Mouse (Mus musculus): ENCODE measurements around the gene Spsb1.

- TF ChIP-seq CTCF (IDR thresholded peaks at IDR 0.05; ENCODE audit: insufficient read depth, low read length), result no peak
- no peak for TF ChIP-seq POLR2A (IDR thresholded peaks at IDR 0.05; ENCODE audit: borderline replicate concordance, extremely low read depth, low read depth, low read length)
Observed at GRCm38 (mm10) chr4:149948119-149948518, 6.7 kb downstream of the Spsb1 start.

Data from lung, adult 2 months (tissue).